Mouse (Mus musculus) liver, adult 2 months (tissue): ENCODE results near the gene Ppfia1. TPM values are rescaled to one million over a fixed set of nuclear protein-coding genes. Genes with fewer than 3 reads are reported as not detected.

Source experiments
- DNase-seq: peaks from one replicate; pipeline ENCODE4 v3.0.0-alpha.2; 2011; ENCODE audit warnings: low read depth, low spot score; ENCODE audit errors: extremely low read depth
- H3K27ac ChIP-seq: fragments of 200-500 bp; replicated peaks from 2 replicates; pipeline ENCODE4 v1.5.1; 2012; ENCODE audit warnings: low read depth, mild to moderate bottlenecking, control low read depth, inconsistent platforms, low read length; ENCODE audit not compliant: insufficient read depth
- H3K27me3 ChIP-seq: fragments of 200-500 bp; 2 replicates; pipeline ENCODE4 v1.6.1; 2012; ENCODE audit warnings: mild to moderate bottlenecking, moderate library complexity, low read length, inconsistent platforms; ENCODE audit not compliant: control insufficient read depth, insufficient read depth
- H3K36me3 ChIP-seq: fragments of 200-500 bp; 2 replicates; pipeline ENCODE4 v1.6.1; 2012; ENCODE audit warnings: low read length, inconsistent platforms; ENCODE audit not compliant: control insufficient read depth, insufficient read depth
- H3K4me1 ChIP-seq: fragments of 200-500 bp; 2 replicates; pipeline ENCODE4 v1.6.1; 2011; ENCODE audit warnings: low read length; ENCODE audit not compliant: control insufficient read depth, insufficient read depth
- H3K4me3 ChIP-seq: fragments of 200-500 bp; 2 replicates; pipeline ENCODE4 v1.5.1; 2011; ENCODE audit warnings: low read depth, mild to moderate bottlenecking, control low read depth, low read length, moderate library complexity; ENCODE audit not compliant: insufficient read depth
- H3K79me2 ChIP-seq: fragments of 200-500 bp; 2 replicates; pipeline ENCODE4 v1.6.1; 2012; ENCODE audit warnings: inconsistent platforms, mild to moderate bottlenecking, low read length, moderate library complexity; ENCODE audit not compliant: control insufficient read depth, insufficient read depth
- H3K9ac ChIP-seq: fragments of 200-500 bp; 2 replicates; pipeline ENCODE4 v1.6.1; 2012; ENCODE audit warnings: low read depth, mild to moderate bottlenecking, control low read depth, inconsistent platforms, low read length
- CTCF ChIP-seq: fragments of 200-500 bp; IDR thresholded peaks from 2 replicates; pipeline ENCODE4 v1.5.1; 2011; ENCODE audit warnings: low read depth, low read length, control low read depth
- POLR2A ChIP-seq: fragments of 200-500 bp; IDR thresholded peaks from 2 replicates; pipeline ENCODE4 v1.6.1; 2011; ENCODE audit warnings: low read length, control low read depth; ENCODE audit not compliant: insufficient read depth; ENCODE audit errors: extremely low read depth
- WGBS: fragments of 180-500 bp; shearing (Covaris S2); methylation state at CpG from one replicate; pipeline ENCODE4 v1.1.7; 2018; 5-methylcytosine and 5-hydroxymethylcytosine counted together
- polyA plus RNA-seq: library from polyadenylated mRNA; depleted of rRNA; stranded (reverse); fragments of >200 nt; gene quantifications from 2 replicates; pipeline ENCODE4 v1.2.3, GENCODE M21; 2012
- total RNA-seq: library from RNA; depleted of rRNA; stranded (reverse); fragments of >200 nt; gene quantifications from 2 replicates; pipeline ENCODE4 v1.2.3, GENCODE M21; 2014

Ppfia1 gene
- total and polyA plus RNA-seq, 2 experiments = 14.5 to 22.0 TPM

DNA sequence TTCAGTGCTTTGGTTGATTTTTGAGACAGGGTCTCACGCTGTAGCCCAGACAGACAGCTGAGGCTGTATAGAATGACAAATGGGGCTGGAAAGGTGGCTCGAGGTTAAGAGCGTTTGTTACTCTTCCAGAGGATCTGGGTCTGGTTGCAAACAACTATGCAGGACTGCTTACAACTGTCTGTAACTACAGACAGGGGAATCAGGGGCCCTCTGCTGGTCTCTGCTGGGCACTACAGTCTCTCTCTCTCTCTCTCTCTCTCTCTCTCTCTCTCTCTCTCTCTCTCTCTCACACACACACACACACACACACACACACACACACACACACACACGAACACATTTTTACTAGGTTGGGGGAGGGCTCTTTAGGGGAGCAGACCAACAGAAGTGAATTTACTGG is 30.1 kb upstream of the Ppfia1 start:
- WGBS = 4% methylated on average over 4 of the region's 4 CpGs
- peak; percentile 58; the same call in 1 of the 2 replicates for TF ChIP-seq CTCF
- no peak for TF ChIP-seq POLR2A
- peak; percentile 50 for DNase-seq

DNA sequence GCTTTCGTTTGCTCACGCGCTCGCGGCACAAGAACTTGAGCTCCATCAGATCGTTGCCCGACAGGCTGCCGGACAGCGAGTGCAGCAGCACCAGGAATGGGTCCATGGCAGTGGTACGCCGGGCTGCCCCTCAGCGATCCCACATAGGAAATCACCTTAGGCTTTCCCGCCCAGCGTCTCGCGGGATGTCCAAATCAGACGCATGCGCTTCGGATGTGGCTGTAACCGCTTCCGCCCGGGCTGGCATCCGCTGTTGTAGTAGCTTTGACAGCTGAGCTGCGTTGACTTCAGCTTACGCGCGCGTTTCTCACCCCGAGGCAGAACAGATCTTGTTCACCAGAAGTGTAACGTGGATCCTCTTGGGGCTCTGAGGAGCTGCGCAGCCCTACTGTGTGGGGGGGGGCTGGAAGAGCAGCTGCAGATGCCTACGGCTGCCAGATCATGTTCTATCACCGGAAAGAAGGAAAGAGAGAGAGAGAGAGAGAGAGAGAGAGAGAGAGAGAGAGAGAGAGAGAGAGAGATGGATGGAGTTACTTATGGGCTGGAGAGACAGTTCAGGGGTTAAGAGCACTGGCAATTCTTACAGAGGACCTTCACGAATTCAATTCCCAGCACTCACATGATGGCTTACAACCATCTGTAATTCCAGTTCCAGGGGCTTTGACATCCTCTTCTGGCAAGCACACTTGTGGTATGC is 28.9 kb upstream of the Ppfia1 start, which contains the start of gene Fadd:
Gene Fadd (minus strand): TSS at position 180 of the 697 bp plus-strand sequence.
- Histone ChIP-seq H3K36me3 (peaks cover 5% of the 10 kb centered on the region; the same call in 1 of the 2 replicates), H3K4me3 (peak within 1 kb of the TSS; percentile 74), H3K4me1 (peaks cover 7% of the 10 kb centered on the region; the same call in 1 of the 2 replicates), H3K79me2 (no peaks in the 10 kb centered on the region), H3K27me3 (no peaks in the 10 kb centered on the region), H3K27ac (peak within 1 kb of the TSS; percentile 79), H3K9ac (peak within 1 kb of the TSS; percentile 73)
- peak; percentile 48; the same call in 1 of the 2 replicates for TF ChIP-seq POLR2A
- no peak for TF ChIP-seq CTCF
- WGBS = under 1% methylated on average over 34 of the region's 34 CpGs
- DNase-seq = peak; percentile 84

More for the DNA sequence above, 30.1 kb upstream of the Ppfia1 start:
- no peak overlapping the region for H3K9ac ChIP-seq
- no peaks in the 10 kb centered on the region for H3K79me2 ChIP-seq
- H3K36me3 ChIP-seq = peaks cover 5% of the 10 kb centered on the region; the same call in 1 of the 2 replicates
- H3K4me1 ChIP-seq = peaks cover 7% of the 10 kb centered on the region; the same call in 1 of the 2 replicates
- H3K27ac ChIP-seq = no peak overlapping the region
- no peak overlapping the region for H3K4me3 ChIP-seq
- no peaks in the 10 kb centered on the region for H3K27me3 ChIP-seq

DNA sequence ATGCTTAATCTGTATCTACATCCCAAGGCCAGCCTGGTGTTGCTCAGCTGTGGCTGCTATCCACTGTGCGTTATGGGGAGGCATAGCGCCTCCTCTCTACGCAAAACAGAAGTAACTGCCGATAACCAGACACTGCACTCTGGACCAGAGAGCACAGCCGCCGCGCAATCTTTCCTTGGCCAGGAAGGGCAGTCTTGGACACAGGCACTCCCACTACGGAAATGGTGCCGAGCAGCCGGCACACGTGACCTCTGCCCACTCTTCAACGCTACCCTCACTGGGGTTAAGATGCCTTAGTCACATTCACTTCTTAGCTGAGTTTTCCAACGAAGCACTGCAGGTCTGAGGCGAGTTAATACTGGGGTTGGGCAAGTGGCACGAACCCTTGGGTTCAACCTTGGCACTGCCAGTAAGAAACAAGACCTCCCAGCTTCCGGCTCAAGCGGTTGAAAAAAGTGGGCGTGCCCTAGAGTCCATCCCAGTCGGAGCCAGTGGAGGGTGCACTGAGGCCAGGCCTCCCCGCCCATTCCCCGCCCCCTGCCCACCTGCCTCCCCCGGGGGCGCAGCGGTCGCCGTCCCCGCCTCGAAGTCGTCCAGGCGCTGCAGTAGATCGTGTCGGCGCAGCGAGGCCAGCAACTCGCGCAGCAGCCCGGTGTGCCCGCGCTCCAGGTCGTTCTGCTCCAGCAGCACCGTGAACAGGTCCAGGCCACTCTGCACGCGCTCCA is 28.2 kb upstream of the Ppfia1 start:
- Histone ChIP-seq H3K4me3 (peak overlapping the region; percentile 74), H3K9ac (peak overlapping the region; percentile 71), H3K79me2 (no peaks in the 10 kb centered on the region), H3K4me1 (peaks cover 7% of the 10 kb centered on the region; the same call in 1 of the 2 replicates), H3K27ac (peak overlapping the region; percentile 79), H3K36me3 (peaks cover 5% of the 10 kb centered on the region; the same call in 1 of the 2 replicates), H3K27me3 (no peaks in the 10 kb centered on the region)
- TF ChIP-seq POLR2A = no peak
- TF ChIP-seq CTCF = peak; percentile 93
- under 1% methylated on average over 42 of the region's 43 CpGs for WGBS
- peak; percentile 90 for DNase-seq

DNA sequence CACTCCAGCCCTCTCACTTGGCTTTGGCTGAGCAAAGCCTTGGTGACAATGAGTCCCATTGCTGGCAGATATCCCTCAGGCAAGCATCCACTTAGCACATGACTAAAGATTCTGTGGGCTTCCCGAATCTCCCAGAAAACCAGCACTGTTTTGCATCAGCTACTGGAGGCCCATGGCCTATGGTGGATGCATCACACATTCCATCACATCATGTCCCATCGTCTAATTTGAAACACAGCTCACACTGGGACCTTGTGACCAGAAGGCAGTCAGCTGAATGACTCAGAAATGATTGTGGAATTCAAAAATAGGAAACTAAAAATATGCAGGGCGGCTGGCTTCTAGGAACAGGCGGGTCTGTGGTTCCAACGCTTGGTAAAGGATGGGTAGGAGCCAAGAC is 24.3 kb upstream of the Ppfia1 start:
- Histone ChIP-seq H3K4me1 (peaks cover 7% of the 10 kb centered on the region; the same call in 1 of the 2 replicates), H3K27ac (no peak overlapping the region), H3K4me3 (no peak overlapping the region), H3K79me2 (no peaks in the 10 kb centered on the region), H3K36me3 (peaks cover 5% of the 10 kb centered on the region; the same call in 1 of the 2 replicates), H3K27me3 (no peaks in the 10 kb centered on the region), H3K9ac (no peak overlapping the region)
- DNase-seq = no peak
- TF ChIP-seq CTCF = no peak
- TF ChIP-seq POLR2A = no peak
- WGBS = 84% methylated on average over 5 of the region's 5 CpGs

DNA sequence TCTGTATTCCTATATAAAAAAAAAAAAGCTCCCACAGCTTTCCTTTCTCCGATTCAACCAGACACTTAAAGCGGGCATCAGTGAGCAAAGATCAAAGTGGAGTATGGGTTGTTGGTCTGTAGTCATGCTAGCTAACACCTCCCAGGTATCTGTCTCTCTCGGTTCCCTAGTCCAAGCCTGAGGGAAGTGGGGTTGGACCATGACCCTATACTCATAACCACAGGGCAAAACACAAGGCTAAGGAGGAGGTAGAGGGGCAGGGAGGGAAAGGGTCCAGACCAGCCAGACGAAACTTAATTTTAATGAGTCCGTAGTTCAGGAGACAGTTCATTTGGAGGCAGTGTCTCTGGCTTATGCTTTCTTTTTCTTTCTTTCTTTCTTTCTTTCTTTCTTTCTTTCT is 18.7 kb upstream of the Ppfia1 start:
- Histone ChIP-seq H3K79me2 (no peaks in the 10 kb centered on the region), H3K27me3 (no peaks in the 10 kb centered on the region), H3K36me3 (no peaks in the 10 kb centered on the region), H3K4me3 (no peak overlapping the region), H3K27ac (no peak overlapping the region), H3K9ac (no peak overlapping the region), H3K4me1 (no peaks in the 10 kb centered on the region)
- no peak for DNase-seq
- WGBS = 87% methylated on average over 5 of the region's 5 CpGs
- TF ChIP-seq CTCF = no peak
- no peak for TF ChIP-seq POLR2A
